Mouse (Mus musculus) heart, embryonic 14.5 days (tissue): ENCODE data around the gene Cacna1d. TPM values are rescaled to one million over a fixed set of nuclear protein-coding genes. Genes with fewer than 3 reads are reported as not detected.

ENCODE experiments used
- ATAC-seq: fragments of 200-750 bp; cut with Nextera tagmentation; 2 replicates; pipeline ENCODE4 v1.8.0; 2017; ENCODE audit warnings: low read depth, moderate TSS enrichment; ENCODE audit not compliant: insufficient number of reproducible peaks, insufficient read depth, low FRiP score
- H3K27ac ChIP-seq, 2 experiments: fragments of 200-500 bp in 1 of 2; fragments of 300-500 bp in 1 of 2; sonication (generic) in 1 of 2; replicated peaks in 1 of 2; 2 replicates each; pipeline ENCODE4 v1.5.1; 2012 to 2014; ENCODE audit warnings: low read depth in 2 of 2, low read length in 2 of 2, control low read depth in 1 of 2, mild to moderate bottlenecking in 1 of 2, mixed read lengths in 1 of 2; ENCODE audit not compliant: control insufficient read depth in 1 of 2, insufficient read depth in 1 of 2
- H3K27me3 ChIP-seq: fragments of 300-500 bp; sonication (generic); 2 replicates; pipeline ENCODE4 v1.6.1; 2014; ENCODE audit warnings: mild to moderate bottlenecking, low read length, control low read depth; ENCODE audit not compliant: control insufficient read depth, insufficient read depth
- H3K36me3 ChIP-seq: fragments of 300-500 bp; sonication (generic); 2 replicates; pipeline ENCODE4 v1.6.1; 2014; ENCODE audit warnings: mild to moderate bottlenecking, control low read depth, low read length, mixed read lengths; ENCODE audit not compliant: control insufficient read depth, insufficient read depth
- H3K4me1 ChIP-seq, 2 experiments: fragments of 200-500 bp in 1 of 2; fragments of 300-500 bp in 1 of 2; sonication (generic) in 1 of 2; 2 replicates each; pipeline ENCODE4 v1.6.1; 2012 to 2014; ENCODE audit warnings: low read length in 2 of 2, control low read depth in 1 of 2, mixed read lengths in 1 of 2; ENCODE audit not compliant: control insufficient read depth in 2 of 2, insufficient read depth in 2 of 2
- H3K4me2 ChIP-seq: fragments of 300-500 bp; sonication (generic); 2 replicates; pipeline ENCODE4 v1.6.1; 2014; ENCODE audit warnings: mild to moderate bottlenecking, low read length
- H3K4me3 ChIP-seq, 2 experiments: fragments of 200-500 bp in 1 of 2; fragments of 300-500 bp in 1 of 2; sonication (generic) in 1 of 2; 2 replicates each; pipeline ENCODE4 v1.5.1; 2012 to 2014; ENCODE audit warnings: low read length in 2 of 2, mild to moderate bottlenecking in 2 of 2, control low read depth in 1 of 2, low read depth in 1 of 2, moderate library complexity in 1 of 2; ENCODE audit not compliant: control insufficient read depth in 1 of 2, insufficient read depth in 1 of 2
- H3K9ac ChIP-seq: fragments of 300-500 bp; sonication (generic); 2 replicates; pipeline ENCODE4 v1.6.1; 2014; ENCODE audit warnings: mild to moderate bottlenecking, low read length
- H3K9me3 ChIP-seq: fragments of 300-500 bp; sonication (generic); 2 replicates; pipeline ENCODE4 v1.6.1; 2016; ENCODE audit warnings: low read length, control low read depth; ENCODE audit not compliant: control insufficient read depth
- WGBS: fragments of 180-500 bp; shearing (Covaris S2); extraction: QIAGEN DNeasy Blood & Tissue Kit; methylation state at CpG from one replicate; pipeline ENCODE4 v1.1.7; 2014; 5-methylcytosine and 5-hydroxymethylcytosine counted together
- polyA plus RNA-seq: library from polyadenylated mRNA; unstranded; fragments of >200 nt; fragmentation: Nextera tagmentation; extraction: Ambion mirVana; gene quantifications from 2 replicates; pipeline ENCODE4 v1.2.1, GENCODE M21; 2014

The Cacna1d gene
- polyA plus RNA-seq, 1 experiment from 2014 or later, result 13.1 TPM

DNA sequence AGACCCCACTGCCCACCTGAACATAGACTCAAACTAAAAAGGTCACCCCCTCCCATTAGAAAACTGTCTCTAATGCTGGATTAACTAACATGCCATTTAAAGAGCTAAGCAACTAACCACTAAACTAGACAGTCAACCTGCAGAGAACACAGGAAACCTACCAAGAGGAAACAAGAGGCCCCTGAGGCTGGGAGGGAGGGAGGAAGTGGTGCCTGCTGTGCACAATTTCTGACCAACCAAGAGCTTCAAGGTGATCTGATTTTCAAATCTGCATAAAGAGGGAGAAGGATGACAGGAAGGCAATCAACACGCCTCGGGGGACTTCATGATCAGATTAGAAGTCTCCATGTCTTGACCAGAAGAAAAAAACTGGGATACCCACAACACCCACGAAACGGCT, 241.7 kb downstream of the Cacna1d start:
- peaks cover 1 to 4% of the 10 kb centered on the region in 2 experiments for H3K4me1 ChIP-seq
- no peak overlapping the region for H3K27ac ChIP-seq
- H3K36me3 ChIP-seq, result no peaks in the 10 kb centered on the region
- no peak overlapping the region for H3K9ac ChIP-seq
- WGBS, result 73% methylated on average over 4 of the region's 4 CpGs
- no peak for ATAC-seq
- H3K27me3 ChIP-seq, result no peaks in the 10 kb centered on the region
- H3K4me2 ChIP-seq, result no peak overlapping the region
- no peak overlapping the region for H3K4me3 ChIP-seq
- H3K9me3 ChIP-seq, result no peaks in the 10 kb centered on the region

DNA sequence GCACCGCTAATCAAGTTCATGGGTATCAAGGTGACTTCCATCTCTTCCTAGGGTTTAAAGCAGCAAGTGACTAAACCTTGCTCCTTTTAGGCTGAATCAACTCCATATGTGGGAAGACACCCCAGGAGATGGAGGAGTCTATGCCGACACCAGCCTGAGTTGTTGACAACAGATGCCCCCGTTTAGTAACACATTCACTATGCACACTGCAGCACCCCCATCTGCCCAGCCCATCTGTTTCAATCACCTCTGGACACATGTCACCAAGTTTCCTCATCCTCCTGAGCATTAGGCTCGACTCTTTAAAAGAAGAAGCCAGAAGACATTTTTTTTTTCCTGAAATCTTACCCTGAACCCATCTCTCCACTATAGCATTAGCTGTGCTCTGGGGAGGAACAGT, 242.4 kb downstream of the Cacna1d start:
- Histone ChIP-seq H3K9me3 (no peaks in the 10 kb centered on the region), H3K4me3 (no peak overlapping the region), H3K36me3 (no peaks in the 10 kb centered on the region), H3K4me2 (no peak overlapping the region), H3K27ac (no peak overlapping the region), H3K27me3 (no peaks in the 10 kb centered on the region), H3K9ac (no peak overlapping the region), H3K4me1 (no peaks in the 10 kb centered on the region)
- WGBS, result 82% methylated on average over 4 of the region's 4 CpGs
- ATAC-seq, result no peak

DNA sequence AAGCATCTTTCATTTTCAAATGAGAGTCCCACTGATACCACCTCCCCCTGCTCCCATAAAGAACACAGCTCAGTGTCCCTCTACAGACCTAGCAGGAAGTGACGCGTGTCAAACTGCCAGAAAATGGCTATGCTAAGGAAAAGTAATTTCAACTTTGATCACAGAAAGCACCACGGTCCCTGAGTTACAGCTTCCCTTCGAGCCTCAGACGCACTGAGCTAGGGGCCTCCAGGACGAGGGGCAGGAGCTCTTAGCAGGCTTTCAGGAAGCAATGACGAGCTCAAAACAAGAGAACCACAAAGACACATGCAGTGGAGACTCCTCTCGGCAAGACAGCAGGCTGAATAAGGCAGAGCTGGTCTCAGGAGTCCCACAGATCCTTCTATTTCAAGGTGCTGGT, 243.1 kb downstream of the Cacna1d start:
- 64% methylated on average over 8 of the region's 8 CpGs for WGBS
- Histone ChIP-seq H3K27ac (no peak overlapping the region), H3K27me3 (no peaks in the 10 kb centered on the region), H3K4me1 (no peaks in the 10 kb centered on the region), H3K4me2 (no peak overlapping the region), H3K4me3 (no peak overlapping the region), H3K9me3 (no peaks in the 10 kb centered on the region), H3K36me3 (no peaks in the 10 kb centered on the region), H3K9ac (no peak overlapping the region)
- ATAC-seq, result no peak

DNA sequence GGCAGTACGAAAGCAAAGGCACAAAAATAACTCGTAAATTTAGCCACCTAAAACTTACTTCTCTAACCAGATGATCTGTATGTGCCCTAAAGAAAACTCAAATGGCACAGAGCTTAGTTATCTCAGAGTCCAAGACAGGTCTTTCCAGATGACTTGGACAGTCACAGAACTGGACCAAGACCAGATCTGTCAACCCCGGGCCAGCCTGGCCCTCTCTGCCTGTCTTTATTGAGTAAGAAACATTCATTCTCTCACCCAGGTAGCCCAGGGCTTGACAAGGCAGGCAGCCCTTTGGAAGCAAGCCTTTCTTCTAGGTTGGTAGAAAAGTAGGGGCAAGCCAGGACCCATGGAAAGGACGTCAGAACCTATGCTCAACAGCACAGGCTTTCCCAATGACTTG, 243.6 kb downstream of the Cacna1d start:
- no peak overlapping the region for H3K9ac ChIP-seq
- H3K27ac ChIP-seq, result no peak overlapping the region
- no peaks in the 10 kb centered on the region for H3K27me3 ChIP-seq
- H3K9me3 ChIP-seq, result no peaks in the 10 kb centered on the region
- H3K4me1 ChIP-seq, result no peaks in the 10 kb centered on the region
- WGBS, result 83% methylated on average over 4 of the region's 4 CpGs
- H3K4me2 ChIP-seq, result no peak overlapping the region
- H3K36me3 ChIP-seq, result no peaks in the 10 kb centered on the region
- H3K4me3 ChIP-seq, result no peak overlapping the region
- ATAC-seq, result no peak

DNA sequence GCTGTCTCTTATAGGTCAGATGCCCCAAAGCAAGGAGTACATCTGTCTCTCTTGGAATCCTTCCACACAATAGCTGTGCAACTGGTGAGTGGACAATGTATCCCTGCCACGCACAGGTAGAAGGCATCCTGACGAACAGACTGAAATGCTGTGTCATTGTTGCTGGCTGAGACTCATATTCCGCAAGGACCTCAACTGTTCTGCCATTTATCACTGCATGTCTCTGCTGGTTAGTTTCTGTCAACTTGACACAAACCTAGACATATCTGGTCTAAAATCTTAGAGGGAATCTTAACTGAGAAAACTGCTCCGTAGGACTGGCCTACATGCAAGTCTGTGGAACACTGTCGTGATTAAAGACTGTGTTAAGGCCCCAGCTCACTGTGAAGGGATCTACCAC, 246.5 kb downstream of the Cacna1d start:
- no peak overlapping the region for H3K4me3 ChIP-seq
- H3K4me1 ChIP-seq, result no peaks in the 10 kb centered on the region
- no peaks in the 10 kb centered on the region for H3K36me3 ChIP-seq
- H3K27me3 ChIP-seq, result no peaks in the 10 kb centered on the region
- no peak for ATAC-seq
- 83% methylated on average over 5 of the region's 5 CpGs for WGBS
- no peak overlapping the region for H3K27ac ChIP-seq
- H3K4me2 ChIP-seq, result no peak overlapping the region
- no peak overlapping the region for H3K9ac ChIP-seq
- H3K9me3 ChIP-seq, result no peaks in the 10 kb centered on the region

DNA sequence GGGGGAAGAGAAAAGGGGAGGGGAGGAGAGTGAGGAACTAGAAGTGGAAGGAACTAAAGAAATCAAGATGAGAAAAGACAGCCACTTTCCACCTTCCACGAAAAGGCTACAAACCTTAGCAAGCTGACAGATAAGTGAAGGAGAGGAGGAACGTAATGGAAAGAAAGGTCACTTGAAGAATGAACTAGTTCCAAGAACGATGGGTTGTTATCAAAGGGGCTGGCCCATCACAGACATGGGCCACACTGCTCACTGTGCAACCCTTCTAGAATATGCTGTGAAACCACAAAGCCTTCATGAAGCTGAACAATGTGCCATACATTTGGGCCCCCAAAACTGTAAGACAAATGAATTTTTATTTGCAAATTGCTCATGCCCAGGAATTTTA, 248.4 kb downstream of the Cacna1d start:
- Histone ChIP-seq H3K4me2 (no peak overlapping the region), H3K4me3 (no peak overlapping the region), H3K9ac (no peak overlapping the region), H3K36me3 (no peaks in the 10 kb centered on the region), H3K27me3 (no peaks in the 10 kb centered on the region), H3K9me3 (no peaks in the 10 kb centered on the region), H3K4me1 (no peaks in the 10 kb centered on the region), H3K27ac (no peak overlapping the region)
- ATAC-seq, result no peak
- 47% methylated on average over 3 of the region's 3 CpGs for WGBS

DNA sequence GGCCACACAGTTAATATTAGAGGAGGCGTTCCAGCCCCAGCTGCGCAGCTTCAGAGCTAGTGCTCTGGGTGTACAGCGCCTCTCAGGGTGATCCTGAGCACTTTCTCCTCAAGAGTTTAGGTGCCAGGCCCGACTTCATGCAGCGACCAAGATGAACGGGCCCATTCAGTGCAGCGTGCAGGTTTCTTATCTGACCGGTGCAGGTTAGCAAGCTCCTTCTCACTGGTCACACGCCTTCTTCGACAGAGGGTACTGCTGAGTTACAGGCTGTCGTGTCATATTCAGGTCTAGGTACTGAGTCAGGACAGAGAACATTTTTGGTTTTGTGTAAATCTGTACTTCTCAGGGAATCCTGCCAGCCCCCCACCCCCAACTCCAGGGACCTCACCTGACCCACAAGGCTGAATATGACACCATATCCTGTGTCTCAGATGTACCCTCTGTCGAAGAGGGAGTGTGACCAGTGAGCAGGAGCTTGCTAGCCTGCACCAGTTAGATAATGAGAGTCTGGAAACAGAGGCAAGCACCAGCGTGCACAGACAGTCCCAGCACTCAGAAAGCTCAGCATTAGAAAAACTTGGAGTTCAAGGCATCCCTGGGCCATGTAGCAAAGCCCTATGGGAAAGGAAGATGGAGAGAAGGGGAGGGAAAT, 249.0 kb downstream of the Cacna1d start:
- H3K27me3 ChIP-seq, result no peaks in the 10 kb centered on the region
- H3K4me3 ChIP-seq, result no peak overlapping the region
- ATAC-seq, result no peak
- no peak overlapping the region for H3K27ac ChIP-seq
- H3K9me3 ChIP-seq, result no peaks in the 10 kb centered on the region
- WGBS, result 78% methylated on average over 13 of the region's 13 CpGs
- no peak overlapping the region for H3K9ac ChIP-seq
- H3K36me3 ChIP-seq, result no peaks in the 10 kb centered on the region
- no peak overlapping the region for H3K4me2 ChIP-seq
- no peaks in the 10 kb centered on the region for H3K4me1 ChIP-seq

DNA sequence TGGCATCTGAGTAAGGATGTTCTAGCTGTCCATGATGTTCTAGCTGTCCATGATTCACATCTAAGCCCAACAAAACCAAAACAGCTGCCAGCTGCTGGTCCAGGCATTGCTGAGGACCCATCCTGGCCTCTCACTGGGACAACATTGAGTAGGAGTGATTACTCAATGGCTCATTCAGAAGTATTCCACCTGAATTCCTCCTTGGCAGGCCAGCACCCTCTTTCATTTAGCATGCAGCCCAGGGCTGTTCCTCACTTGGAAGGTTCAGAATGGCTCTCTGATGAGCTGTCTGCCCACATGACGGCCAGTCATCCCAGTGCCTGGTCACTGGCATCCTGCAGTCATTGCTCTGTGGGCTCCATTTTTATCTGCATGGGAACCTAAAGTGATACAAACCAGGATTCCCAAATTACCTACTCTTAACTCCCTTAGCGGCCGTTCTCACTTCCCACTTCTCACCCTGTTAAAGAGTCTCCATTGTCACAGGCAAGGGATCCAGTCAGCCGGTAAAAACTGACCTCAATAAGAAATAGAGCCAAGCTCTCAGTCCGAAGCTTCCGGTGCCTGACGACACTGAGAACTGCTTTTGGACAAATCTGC, 250.2 kb downstream of the Cacna1d start:
- no peak for ATAC-seq
- Histone ChIP-seq H3K9me3 (no peaks in the 10 kb centered on the region), H3K27ac (no peak overlapping the region), H3K9ac (no peak overlapping the region), H3K4me3 (no peak overlapping the region), H3K36me3 (no peaks in the 10 kb centered on the region), H3K4me2 (no peak overlapping the region), H3K27me3 (no peaks in the 10 kb centered on the region), H3K4me1 (no peaks in the 10 kb centered on the region)
- WGBS, result 67% methylated on average over 7 of the region's 7 CpGs
